Mouse (Mus musculus): ENCODE results near the gene Zfp609. TPM values are rescaled to one million over a fixed set of nuclear protein-coding genes. Genes with fewer than 3 reads are reported as not detected.

Zfp609 gene
- total and polyA plus RNA-seq, 2 experiments = 2.8 to 4.4 TPM

GRCm38 (mm10) chr9:65839841-65840240 lies 12.5 kb upstream of the Zfp609 start:
- no peaks in the 10 kb centered on the region for H3K79me2 ChIP-seq (ENCODE audit: control insufficient read depth, insufficient read depth, low read length)
- no peak overlapping the region for H3K4me3 ChIP-seq (ENCODE audit: insufficient read depth, low read depth, low read length)
- no peak overlapping the region for H3K27ac ChIP-seq (replicated peaks; ENCODE audit: insufficient read depth, low read depth, low read length)
- H3K27me3 ChIP-seq (ENCODE audit: control insufficient read depth, insufficient read depth, low read length) = no peaks in the 10 kb centered on the region; the same call in 1 of the 2 replicates
- no peak overlapping the region for H3K9ac ChIP-seq (ENCODE audit: low read depth, low read length)
- WGBS = 100% methylated on average over 1 of the region's 1 CpGs
- H3K4me1 ChIP-seq (ENCODE audit: control insufficient read depth, insufficient read depth, low read length) = peaks cover 5% of the 10 kb centered on the region
- DNase-seq (ENCODE audit: extremely low read depth, low read depth, low spot score) = no peak
- peaks cover 32% of the 10 kb centered on the region for H3K36me3 ChIP-seq (ENCODE audit: control insufficient read depth, insufficient read depth, low read length)
- TF ChIP-seq CTCF (IDR thresholded peaks at IDR 0.05; ENCODE audit: low read depth, low read length) (no peak), POLR2A (IDR thresholded peaks at IDR 0.05; ENCODE audit: extremely low read depth, insufficient read depth, low read length) (no peak)

- peaks cover 36% of the 10 kb centered on the region for H3K36me3 ChIP-seq (ENCODE audit: control insufficient read depth, insufficient read depth, low read length)
- no peak overlapping the region for H3K4me3 ChIP-seq (ENCODE audit: insufficient read depth, low read depth, low read length)
- no peaks in the 10 kb centered on the region for H3K79me2 ChIP-seq (ENCODE audit: control insufficient read depth, insufficient read depth, low read length)
- peaks cover 7% of the 10 kb centered on the region for H3K4me1 ChIP-seq (ENCODE audit: control insufficient read depth, insufficient read depth, low read length)
- no peak for DNase-seq (ENCODE audit: extremely low read depth, low read depth, low spot score)
- H3K27ac ChIP-seq (replicated peaks; ENCODE audit: insufficient read depth, low read depth, low read length) = no peak overlapping the region
- no peaks in the 10 kb centered on the region; the same call in 1 of the 2 replicates for H3K27me3 ChIP-seq (ENCODE audit: control insufficient read depth, insufficient read depth, low read length)
- no peak overlapping the region for H3K9ac ChIP-seq (ENCODE audit: low read depth, low read length)
- TF ChIP-seq CTCF (IDR thresholded peaks at IDR 0.05; ENCODE audit: low read depth, low read length) (no peak), POLR2A (IDR thresholded peaks at IDR 0.05; ENCODE audit: extremely low read depth, insufficient read depth, low read length) (no peak)
Measured at GRCm38 (mm10) chr9:65836916-65837315, 9.6 kb upstream of the Zfp609 start.

GRCm38 (mm10) chr9:65834628-65835354 lies 7.4 kb upstream of the Zfp609 start:
- Histone ChIP-seq H3K27ac (replicated peaks; ENCODE audit: insufficient read depth, low read depth, low read length) (peak overlapping the region; percentile 29; the same call in 1 of the 2 replicates), H3K36me3 (ENCODE audit: control insufficient read depth, insufficient read depth, low read length) (peaks cover 26% of the 10 kb centered on the region), H3K27me3 (ENCODE audit: control insufficient read depth, insufficient read depth, low read length) (no peaks in the 10 kb centered on the region), H3K4me1 (ENCODE audit: control insufficient read depth, insufficient read depth, low read length) (peaks cover 9% of the 10 kb centered on the region), H3K9ac (ENCODE audit: low read depth, low read length) (no peak overlapping the region), H3K4me3 (ENCODE audit: insufficient read depth, low read depth, low read length) (no peak overlapping the region), H3K79me2 (ENCODE audit: control insufficient read depth, insufficient read depth, low read length) (no peaks in the 10 kb centered on the region)
- TF ChIP-seq CTCF (IDR thresholded peaks at IDR 0.05; ENCODE audit: low read depth, low read length) = no peak
- TF ChIP-seq POLR2A (IDR thresholded peaks at IDR 0.05; ENCODE audit: extremely low read depth, insufficient read depth, low read length) = no peak
- peak; percentile 92 for DNase-seq (ENCODE audit: extremely low read depth, low read depth, low spot score)
- 37% methylated on average over 10 of the region's 10 CpGs for WGBS

- TF ChIP-seq CTCF (IDR thresholded peaks at IDR 0.05; ENCODE audit: low read depth, low read length) (no peak), POLR2A (IDR thresholded peaks at IDR 0.05; ENCODE audit: extremely low read depth, insufficient read depth, low read length) (no peak)
- no peak for DNase-seq (ENCODE audit: extremely low read depth, low read depth, low spot score)
- Histone ChIP-seq H3K9ac (ENCODE audit: low read depth, low read length) (no peak overlapping the region), H3K4me3 (ENCODE audit: insufficient read depth, low read depth, low read length) (no peak overlapping the region), H3K79me2 (ENCODE audit: control insufficient read depth, insufficient read depth, low read length) (no peaks in the 10 kb centered on the region), H3K27ac (replicated peaks; ENCODE audit: insufficient read depth, low read depth, low read length) (no peak overlapping the region), H3K27me3 (ENCODE audit: control insufficient read depth, insufficient read depth, low read length) (no peaks in the 10 kb centered on the region), H3K4me1 (ENCODE audit: control insufficient read depth, insufficient read depth, low read length) (peaks cover 9% of the 10 kb centered on the region), H3K36me3 (ENCODE audit: control insufficient read depth, insufficient read depth, low read length) (peaks cover 21% of the 10 kb centered on the region)
Measured at GRCm38 (mm10) chr9:65833640-65834039, 6.3 kb upstream of the Zfp609 start.

GRCm38 (mm10) chr9:65833230-65833629 lies 5.9 kb upstream of the Zfp609 start:
- 99% methylated on average over 2 of the region's 2 CpGs for WGBS

GRCm38 (mm10) chr9:65832041-65832440 lies 4.7 kb upstream of the Zfp609 start:
- H3K36me3 ChIP-seq (ENCODE audit: control insufficient read depth, insufficient read depth, low read length) = peaks cover 16% of the 10 kb centered on the region; the same call in 1 of the 2 replicates
- H3K9ac ChIP-seq (ENCODE audit: low read depth, low read length) = no peak overlapping the region
- H3K27me3 ChIP-seq (ENCODE audit: control insufficient read depth, insufficient read depth, low read length) = no peaks in the 10 kb centered on the region
- DNase-seq (ENCODE audit: extremely low read depth, low read depth, low spot score) = no peak
- no peaks in the 10 kb centered on the region for H3K79me2 ChIP-seq (ENCODE audit: control insufficient read depth, insufficient read depth, low read length)
- TF ChIP-seq POLR2A (IDR thresholded peaks at IDR 0.05; ENCODE audit: extremely low read depth, insufficient read depth, low read length) = no peak
- 22% methylated on average over 2 of the region's 2 CpGs for WGBS
- H3K4me3 ChIP-seq (ENCODE audit: insufficient read depth, low read depth, low read length) = no peak overlapping the region
- peaks cover 12% of the 10 kb centered on the region for H3K4me1 ChIP-seq (ENCODE audit: control insufficient read depth, insufficient read depth, low read length)
- H3K27ac ChIP-seq (replicated peaks; ENCODE audit: insufficient read depth, low read depth, low read length) = peak overlapping the region; percentile 49; the same call in 1 of the 2 replicates

More at GRCm38 (mm10) chr9:65833230-65833629, 5.9 kb upstream of the Zfp609 start:
- Histone ChIP-seq H3K4me3 (ENCODE audit: insufficient read depth, low read depth, low read length) (no peak overlapping the region), H3K36me3 (ENCODE audit: control insufficient read depth, insufficient read depth, low read length) (peaks cover 21% of the 10 kb centered on the region), H3K4me1 (ENCODE audit: control insufficient read depth, insufficient read depth, low read length) (peaks cover 12% of the 10 kb centered on the region), H3K27me3 (ENCODE audit: control insufficient read depth, insufficient read depth, low read length) (no peaks in the 10 kb centered on the region), H3K79me2 (ENCODE audit: control insufficient read depth, insufficient read depth, low read length) (no peaks in the 10 kb centered on the region), H3K27ac (replicated peaks; ENCODE audit: insufficient read depth, low read depth, low read length) (no peak overlapping the region), H3K9ac (ENCODE audit: low read depth, low read length) (no peak overlapping the region)
- TF ChIP-seq POLR2A (IDR thresholded peaks at IDR 0.05; ENCODE audit: extremely low read depth, insufficient read depth, low read length) (no peak), CTCF (IDR thresholded peaks at IDR 0.05; ENCODE audit: low read depth, low read length) (no peak)
- DNase-seq (ENCODE audit: extremely low read depth, low read depth, low spot score) = no peak
